Mouse (Mus musculus) cerebellum, adult 2 months (tissue): ENCODE data around the gene Itsn2.

Experiments
- CTCF ChIP-seq: fragments of 200-500 bp; IDR thresholded peaks from 2 replicates; pipeline ENCODE4 v1.5.1; 2011; ENCODE audit warnings: low read depth, mild to moderate bottlenecking, control low read depth, low read length, moderate library complexity, borderline replicate concordance; ENCODE audit not compliant: insufficient read depth
- POLR2A ChIP-seq: fragments of 200-500 bp; IDR thresholded peaks from 2 replicates; pipeline ENCODE4 v1.6.1; 2011; ENCODE audit warnings: low read length, control low read depth, borderline replicate concordance; ENCODE audit not compliant: insufficient read depth

- TF ChIP-seq CTCF (no peak), POLR2A (no peak)
These were observed 2.6 kb downstream of the Itsn2 start for GRCm38 (mm10) chr12:4595055-4595454.
